Mouse (Mus musculus) kidney, adult 2 months (tissue): ENCODE measurements around the gene Pfn1.

Source experiments
- CTCF ChIP-seq: fragments of 200-500 bp; conservative IDR thresholded peaks from 2 replicates; pipeline ENCODE4 v1.5.1; 2011; ENCODE audit warnings: low read depth, mild to moderate bottlenecking, control low read depth, low read length, moderate library complexity, mixed read lengths; ENCODE audit not compliant: insufficient read depth, insufficient read length
- POLR2A ChIP-seq: fragments of 200-500 bp; IDR thresholded peaks from one replicate; pipeline ENCODE4 v1.6.1; 2011; ENCODE audit warnings: low read depth, low read length, control low read depth

GRCm38 (mm10) chr11:70652029-70652883, 2.2 kb downstream of the Pfn1 start:
- TF ChIP-seq CTCF (no peak), POLR2A (no peak)
